In genomic region chr11:51607096-51607738, GRCm38 (mm10) we compare ENCODE assay signal across 8 mouse cellular contexts. TPM values are rescaled to one million over a fixed set of nuclear protein-coding genes. Genes with fewer than 3 reads are reported as not detected.
DNase-seq lines count a peak whose midpoint lies in the region; ATAC-seq and TF ChIP-seq lines count a peak whose summit lies in the region.

No protein-coding gene starts in this region.

- no peaks in the 10 kb centered on the region for H3K9me3 ChIP-seq in heart, embryonic 11.5 days (replicated peaks; ENCODE audit: control insufficient read depth, low read length)
- H3K9me3 ChIP-seq in ES-E14 (ENCODE audit: control insufficient read depth, insufficient read depth, low read depth, low read length), result no peaks in the 10 kb centered on the region
- H3K9me3 ChIP-seq in megakaryocyte, embryonic 14.5 days, result no peaks in the 10 kb centered on the region

- peak overlapping the region; percentile 96 for H3K27ac ChIP-seq in heart, embryonic 11.5 days (ENCODE audit: low read depth, low read length)
- H3K27ac ChIP-seq in ES-E14 (ENCODE audit: insufficient read depth, low read depth, low read length, poor library complexity, severe bottlenecking), result peak overlapping the region; percentile 59

- ATAC-seq in heart, embryonic 11.5 days (replicated peaks; ENCODE audit: insufficient number of reproducible peaks, low FRiP score, low TSS enrichment), result peak; percentile 24; the same call in 1 of the 2 replicates
- peak; percentile 17; the same call in 1 of the 2 replicates for ATAC-seq in granulocyte monocyte progenitor cell, adult 5-6 weeks (replicated peaks; ENCODE audit: poor library complexity, severe bottlenecking)

- no peak for DNase-seq in heart, adult 18-20 months
- DNase-seq in ES-E14 (ENCODE audit: low read depth, low spot score), result no peak
- no peak for DNase-seq in ovary, postnatal 10 days (ENCODE audit: low spot score)
- no peak for DNase-seq in urinary bladder, postnatal 25 days (ENCODE audit: low spot score)
- no peak for DNase-seq in thymus, postnatal 0 days (ENCODE audit: low spot score)

- peaks cover 11% of the 10 kb centered on the region for H3K4me1 ChIP-seq in heart, embryonic 11.5 days (ENCODE audit: control insufficient read depth, insufficient read depth, low read length)
- peaks cover 1 to 7% of the 10 kb centered on the region in 2 experiments; a peak in 1 of 4 replicates for H3K4me1 ChIP-seq in ES-E14 (ENCODE audit: control insufficient read depth in 2 of 2, insufficient read depth in 2 of 2, low read length in 2 of 2, poor library complexity in 1 of 2)
- H3K4me1 ChIP-seq in megakaryocyte, embryonic 14.5 days, result peaks cover 67% of the 10 kb centered on the region

- H3K4me3 ChIP-seq in heart, embryonic 11.5 days (ENCODE audit: low read depth, low read length), result peak overlapping the region; percentile 99
- peak overlapping the region; percentile 63 to 70 for H3K4me3 ChIP-seq in ES-E14 (ENCODE audit: insufficient read depth in 1 of 2, low read depth in 1 of 2, low read length in 2 of 2, poor library complexity in 1 of 2, severe bottlenecking in 1 of 2)
- peak overlapping the region; percentile 95 for H3K4me3 ChIP-seq in megakaryocyte, embryonic 14.5 days (replicated peaks)

- in situ Hi-C loops in ES-E14 (cut with MboI; ENCODE audit: low sequenced_read_pairs in 2 of 2, unreplicated experiment in 2 of 2), result no loop called here

- H3K9ac ChIP-seq in heart, embryonic 11.5 days (ENCODE audit: low read depth, low read length), result peak overlapping the region; percentile 100
- peak overlapping the region; percentile 73 for H3K9ac ChIP-seq in ES-E14 (ENCODE audit: insufficient read depth, low read depth, low read length, poor library complexity, severe bottlenecking)

- 8% methylated on average over 15 of the region's 15 CpGs for WGBS in heart, embryonic 11.5 days (ENCODE audit: insufficient replicate concordance)

- H3K4me2 ChIP-seq in heart, embryonic 11.5 days, result peak overlapping the region; percentile 92

- H3K27me3 ChIP-seq in heart, embryonic 11.5 days (ENCODE audit: control insufficient read depth, insufficient read depth, low read length), result no peaks in the 10 kb centered on the region
- no peaks in the 10 kb centered on the region for H3K27me3 ChIP-seq in megakaryocyte, embryonic 14.5 days (replicated peaks)

- H3K36me3 ChIP-seq in heart, embryonic 11.5 days (ENCODE audit: control insufficient read depth, insufficient read depth, low read length), result peaks cover 25% of the 10 kb centered on the region
- H3K36me3 ChIP-seq in ES-E14 (ENCODE audit: control insufficient read depth, insufficient read depth, low read length, poor library complexity, severe bottlenecking), result peaks cover 37% of the 10 kb centered on the region
- peaks cover 35% of the 10 kb centered on the region for H3K36me3 ChIP-seq in megakaryocyte, embryonic 14.5 days (replicated peaks; ENCODE audit: low read length)

TF ChIP-seq in ES-E14, 5 proteins besides CTCF, POLR2A, EP300 and RAD21:
- no peak for TF ChIP-seq ZNF384 (IDR thresholded peaks at IDR 0.05; ENCODE audit: low read depth, low read length)
- no peak for TF ChIP-seq ZC3H11A (IDR thresholded peaks at IDR 0.05; ENCODE audit: borderline replicate concordance, low read depth, low read length)
- no peak for TF ChIP-seq HCFC1 (IDR thresholded peaks at IDR 0.05; ENCODE audit: borderline replicate concordance, insufficient read depth, low read length)
- TF ChIP-seq MAFK (IDR thresholded peaks at IDR 0.05; ENCODE audit: insufficient read depth, low read depth, low read length), result no peak
- TF ChIP-seq CHD2 (IDR thresholded peaks at IDR 0.05; ENCODE audit: low read depth, low read length), result no peak
TF ChIP-seq in ES-E14: peak in this region for 0.

RNA-seq across cellular contexts. Expression of gene Hnrnpab, which starts 0.6 kb away (rescaled TPM):
- 362 and 384 TPM in 2 replicates for polyA plus RNA-seq in heart, embryonic 11.5 days (2014; fragmentation: Nextera tagmentation; extraction: Ambion mirVana)
- total RNA-seq in heart, adult 18-20 months (2021), result 100 to 1,000 TPM; 132 to 133 TPM
- total RNA-seq in ES-E14 (2012; rRNA removed), result 334 and 505 TPM in 2 replicates
- 512 and 539 TPM in 2 replicates for total RNA-seq in granulocyte monocyte progenitor cell, adult 5-6 weeks (2014; fragmentation: Nextera tagmentation)
- total RNA-seq in granulocyte monocyte progenitor cell, adult 5-6 weeks (2017), result 838 and 956 TPM in 2 replicates
- 373 and 587 TPM in 2 replicates for polyA plus RNA-seq in megakaryocyte, embryonic 14.5 days (2012; ENCODE audit: insufficient read depth, low replicate concordance)
- 505 and 542 TPM in 2 replicates for polyA plus RNA-seq in thymus, postnatal 0 days (2015; fragmentation: Nextera tagmentation; extraction: Ambion mirVana)

RNA-seq across cellular contexts. Expression of gene Nhp2, which starts 12.3 kb away (rescaled TPM):
- polyA plus RNA-seq in heart, embryonic 11.5 days (2014; fragmentation: Nextera tagmentation; extraction: Ambion mirVana), result 114 and 131 TPM in 2 replicates
- 10 to 100 TPM; 21.8 to 23.6 TPM for total RNA-seq in heart, adult 18-20 months (2021)
- total RNA-seq in ES-E14 (2012; rRNA removed), result 452 and 461 TPM in 2 replicates
- total RNA-seq in granulocyte monocyte progenitor cell, adult 5-6 weeks (2014; fragmentation: Nextera tagmentation), result 194 and 203 TPM in 2 replicates
- total RNA-seq in granulocyte monocyte progenitor cell, adult 5-6 weeks (2017), result 141 and 169 TPM in 2 replicates
- 44.8 and 144 TPM in 2 replicates for polyA plus RNA-seq in megakaryocyte, embryonic 14.5 days (2012; ENCODE audit: insufficient read depth, low replicate concordance)
- 196 and 207 TPM in 2 replicates for polyA plus RNA-seq in thymus, postnatal 0 days (2015; fragmentation: Nextera tagmentation; extraction: Ambion mirVana)

RNA-seq across cellular contexts. Expression of gene Phykpl, which starts 22.7 kb away (rescaled TPM):
- polyA plus RNA-seq in heart, embryonic 11.5 days (2014; fragmentation: Nextera tagmentation; extraction: Ambion mirVana), result 14.4 and 14.9 TPM in 2 replicates
- 1 to 10 TPM; 7.8 to 8.5 TPM for total RNA-seq in heart, adult 18-20 months (2021)
- total RNA-seq in ES-E14 (2012; rRNA removed), result 23.4 and 27.4 TPM in 2 replicates
- total RNA-seq in granulocyte monocyte progenitor cell, adult 5-6 weeks (2014; fragmentation: Nextera tagmentation), result 25.1 and 25.2 TPM in 2 replicates
- total RNA-seq in granulocyte monocyte progenitor cell, adult 5-6 weeks (2017), result 11.0 and 13.4 TPM in 2 replicates
- polyA plus RNA-seq in megakaryocyte, embryonic 14.5 days (2012; ENCODE audit: insufficient read depth, low replicate concordance), result 10.1 and 21.6 TPM in 2 replicates
- 13.0 and 15.0 TPM in 2 replicates for polyA plus RNA-seq in thymus, postnatal 0 days (2015; fragmentation: Nextera tagmentation; extraction: Ambion mirVana)

RNA-seq across cellular contexts. Expression of gene Rmnd5b, which starts 28.5 kb away (rescaled TPM):
- 29.7 and 32.2 TPM in 2 replicates for polyA plus RNA-seq in heart, embryonic 11.5 days (2014; fragmentation: Nextera tagmentation; extraction: Ambion mirVana)
- 10 to 100 TPM; 15.7 to 16.4 TPM for total RNA-seq in heart, adult 18-20 months (2021)
- 41.1 and 96.5 TPM in 2 replicates for total RNA-seq in ES-E14 (2012; rRNA removed)
- total RNA-seq in granulocyte monocyte progenitor cell, adult 5-6 weeks (2014; fragmentation: Nextera tagmentation), result 17.9 and 19.2 TPM in 2 replicates
- 12.8 and 14.1 TPM in 2 replicates for total RNA-seq in granulocyte monocyte progenitor cell, adult 5-6 weeks (2017)
- polyA plus RNA-seq in megakaryocyte, embryonic 14.5 days (2012; ENCODE audit: insufficient read depth, low replicate concordance), result 12.9 and 15.1 TPM in 2 replicates
- 62.4 and 66.1 TPM in 2 replicates for polyA plus RNA-seq in thymus, postnatal 0 days (2015; fragmentation: Nextera tagmentation; extraction: Ambion mirVana)

RNA-seq across cellular contexts. Expression of gene N4bp3, which starts 43.4 kb away (rescaled TPM):
- polyA plus RNA-seq in heart, embryonic 11.5 days (2014; fragmentation: Nextera tagmentation; extraction: Ambion mirVana), result 4.2 and 6.4 TPM in 2 replicates
- 10 to 100 TPM in 1 of 2 experiments, 1 to 10 TPM in 1; 9.4 to 11.4 TPM for total RNA-seq in heart, adult 18-20 months (2021)
- total RNA-seq in ES-E14 (2012; rRNA removed), result 23.7 and 43.8 TPM in 2 replicates
- 1.4 TPM in 1 of 2 replicates, not detected in the other for total RNA-seq in granulocyte monocyte progenitor cell, adult 5-6 weeks (2014; fragmentation: Nextera tagmentation)
- total RNA-seq in granulocyte monocyte progenitor cell, adult 5-6 weeks (2017), result 1.5 and 2.6 TPM in 2 replicates
- polyA plus RNA-seq in megakaryocyte, embryonic 14.5 days (2012; ENCODE audit: insufficient read depth, low replicate concordance), result 2.5 and 6.0 TPM in 2 replicates
- polyA plus RNA-seq in thymus, postnatal 0 days (2015; fragmentation: Nextera tagmentation; extraction: Ambion mirVana), result 22.8 and 26.5 TPM in 2 replicates

Comparison
In these comparisons a context has a peak if more than half of its experiments do, and no peak if none do; other contexts are left out.
1. RNA of gene Nhp2, which starts 12.3 kb away (total RNA-seq): 452 to 461 TPM in ES-E14 and 141 to 203 TPM in granulocyte monocyte progenitor cell, adult 5-6 weeks; 21.8 to 23.6 TPM in heart, adult 18-20 months; every median in the first group is over 4 times any median in the second.
2. Peak in every context shown above with its lines, with median percentiles within 50 percentile points of each other: H3K4me3 ChIP-seq.